Mouse (Mus musculus): ENCODE data around the gene Gm28042. TPM values are rescaled to one million over a fixed set of nuclear protein-coding genes. Genes with fewer than 3 reads are reported as not detected.

Gm28042 gene
- polyA plus RNA-seq (2015; fragmentation: Nextera tagmentation; extraction: Ambion mirVana) = 4.6 and 6.3 TPM in 2 replicates

GRCm38 (mm10) chr2:120026984-120027949 lies at the start of gene Gm28042, which contains the start of gene Jmjd7:
Gene Gm28042 (plus strand): TSS chr2:120027493.
Gene Jmjd7 (plus strand): TSS chr2:120027483.
- WGBS = 5% methylated on average over 50 of the region's 50 CpGs
- H3K4me1 ChIP-seq (ENCODE audit: control insufficient read depth, insufficient read depth, low read length) = peaks cover 14% of the 10 kb centered on the region
- H3K36me3 ChIP-seq (ENCODE audit: control insufficient read depth, insufficient read depth, low read length) = peaks cover 14% of the 10 kb centered on the region
- peak within 1 kb of the TSS; percentile 69 for H3K4me3 ChIP-seq (ENCODE audit: low read depth, low read length)
- H3K27me3 ChIP-seq (ENCODE audit: control insufficient read depth, insufficient read depth, low read depth, low read length) = no peaks in the 10 kb centered on the region
- peak; percentile 92 for ATAC-seq
- H3K9ac ChIP-seq (ENCODE audit: low read depth, low read length) = peak within 1 kb of the TSS; percentile 81
- H3K27ac ChIP-seq (ENCODE audit: low read length) = peak within 1 kb of the TSS; percentile 90
- no peaks in the 10 kb centered on the region for H3K9me3 ChIP-seq (replicated peaks; ENCODE audit: control insufficient read depth, low read length, poor library complexity, severe bottlenecking)
- H3K4me2 ChIP-seq (ENCODE audit: low read length) = peak within 1 kb of the TSS; percentile 59

- Histone ChIP-seq H3K4me3 (ENCODE audit: low read depth, low read length) (no peak overlapping the region), H3K4me2 (ENCODE audit: low read length) (no peak overlapping the region), H3K36me3 (ENCODE audit: control insufficient read depth, insufficient read depth, low read length) (no peaks in the 10 kb centered on the region; the same call in 1 of the 2 replicates), H3K4me1 (ENCODE audit: control insufficient read depth, insufficient read depth, low read length) (peaks cover 13% of the 10 kb centered on the region), H3K9me3 (replicated peaks; ENCODE audit: control insufficient read depth, low read length, poor library complexity, severe bottlenecking) (no peaks in the 10 kb centered on the region), H3K27ac (ENCODE audit: low read length) (no peak overlapping the region), H3K27me3 (ENCODE audit: control insufficient read depth, insufficient read depth, low read depth, low read length) (no peaks in the 10 kb centered on the region), H3K9ac (ENCODE audit: low read depth, low read length) (no peak overlapping the region)
- WGBS = 87% methylated on average over 7 of the region's 7 CpGs
- ATAC-seq = no peak
These were observed 46.8 kb upstream of the Gm28042 start for GRCm38 (mm10) chr2:119980343-119980986.

- Histone ChIP-seq H3K4me3 (ENCODE audit: low read depth, low read length) (no peak overlapping the region), H3K4me1 (ENCODE audit: control insufficient read depth, insufficient read depth, low read length) (peaks cover 10% of the 10 kb centered on the region), H3K27me3 (ENCODE audit: control insufficient read depth, insufficient read depth, low read depth, low read length) (no peaks in the 10 kb centered on the region), H3K9me3 (replicated peaks; ENCODE audit: control insufficient read depth, low read length, poor library complexity, severe bottlenecking) (no peaks in the 10 kb centered on the region), H3K36me3 (ENCODE audit: control insufficient read depth, insufficient read depth, low read length) (no peaks in the 10 kb centered on the region; the same call in 1 of the 2 replicates), H3K27ac (ENCODE audit: low read length) (no peak overlapping the region), H3K4me2 (ENCODE audit: low read length) (no peak overlapping the region), H3K9ac (ENCODE audit: low read depth, low read length) (no peak overlapping the region)
- WGBS = 83% methylated on average over 2 of the region's 2 CpGs
- no peak for ATAC-seq
These were observed 45.7 kb upstream of the Gm28042 start for GRCm38 (mm10) chr2:119981631-119982030.

GRCm38 (mm10) chr2:119985871-119986270 lies 41.4 kb upstream of the Gm28042 start:
- H3K4me1 ChIP-seq (ENCODE audit: control insufficient read depth, insufficient read depth, low read length) = no peaks in the 10 kb centered on the region
- WGBS = 66% methylated on average over 8 of the region's 8 CpGs
- no peaks in the 10 kb centered on the region for H3K9me3 ChIP-seq (replicated peaks; ENCODE audit: control insufficient read depth, low read length, poor library complexity, severe bottlenecking)
- no peaks in the 10 kb centered on the region for H3K27me3 ChIP-seq (ENCODE audit: control insufficient read depth, insufficient read depth, low read depth, low read length)
- H3K27ac ChIP-seq (ENCODE audit: low read length) = no peak overlapping the region
- H3K36me3 ChIP-seq (ENCODE audit: control insufficient read depth, insufficient read depth, low read length) = no peaks in the 10 kb centered on the region; the same call in 1 of the 2 replicates
- no peak overlapping the region for H3K4me3 ChIP-seq (ENCODE audit: low read depth, low read length)
- H3K4me2 ChIP-seq (ENCODE audit: low read length) = no peak overlapping the region
- no peak overlapping the region for H3K9ac ChIP-seq (ENCODE audit: low read depth, low read length)
- no peak for ATAC-seq

GRCm38 (mm10) chr2:119986369-119986768 lies 40.9 kb upstream of the Gm28042 start:
- Histone ChIP-seq H3K27ac (ENCODE audit: low read length) (no peak overlapping the region), H3K4me2 (ENCODE audit: low read length) (no peak overlapping the region), H3K9me3 (replicated peaks; ENCODE audit: control insufficient read depth, low read length, poor library complexity, severe bottlenecking) (no peaks in the 10 kb centered on the region), H3K4me3 (ENCODE audit: low read depth, low read length) (no peak overlapping the region), H3K36me3 (ENCODE audit: control insufficient read depth, insufficient read depth, low read length) (no peaks in the 10 kb centered on the region; the same call in 1 of the 2 replicates), H3K27me3 (ENCODE audit: control insufficient read depth, insufficient read depth, low read depth, low read length) (no peaks in the 10 kb centered on the region), H3K9ac (ENCODE audit: low read depth, low read length) (no peak overlapping the region), H3K4me1 (ENCODE audit: control insufficient read depth, insufficient read depth, low read length) (no peaks in the 10 kb centered on the region)
- WGBS = 55% methylated on average over 6 of the region's 6 CpGs
- no peak for ATAC-seq

GRCm38 (mm10) chr2:119987441-119987840 lies 39.9 kb upstream of the Gm28042 start:
- Histone ChIP-seq H3K4me3 (ENCODE audit: low read depth, low read length) (no peak overlapping the region), H3K36me3 (ENCODE audit: control insufficient read depth, insufficient read depth, low read length) (no peaks in the 10 kb centered on the region), H3K4me1 (ENCODE audit: control insufficient read depth, insufficient read depth, low read length) (no peaks in the 10 kb centered on the region), H3K4me2 (ENCODE audit: low read length) (no peak overlapping the region), H3K27ac (ENCODE audit: low read length) (no peak overlapping the region), H3K27me3 (ENCODE audit: control insufficient read depth, insufficient read depth, low read depth, low read length) (no peaks in the 10 kb centered on the region), H3K9me3 (replicated peaks; ENCODE audit: control insufficient read depth, low read length, poor library complexity, severe bottlenecking) (no peaks in the 10 kb centered on the region), H3K9ac (ENCODE audit: low read depth, low read length) (no peak overlapping the region)
- no peak for ATAC-seq
- WGBS = 94% methylated on average over 2 of the region's 2 CpGs

- no peaks in the 10 kb centered on the region for H3K27me3 ChIP-seq (ENCODE audit: control insufficient read depth, insufficient read depth, low read depth, low read length)
- H3K9me3 ChIP-seq (replicated peaks; ENCODE audit: control insufficient read depth, low read length, poor library complexity, severe bottlenecking) = no peaks in the 10 kb centered on the region
- H3K27ac ChIP-seq (ENCODE audit: low read length) = no peak overlapping the region
- no peak for ATAC-seq
- no peak overlapping the region for H3K4me2 ChIP-seq (ENCODE audit: low read length)
- no peaks in the 10 kb centered on the region for H3K36me3 ChIP-seq (ENCODE audit: control insufficient read depth, insufficient read depth, low read length)
- H3K4me3 ChIP-seq (ENCODE audit: low read depth, low read length) = no peak overlapping the region
- WGBS = 93% methylated on average over 4 of the region's 4 CpGs
- no peak overlapping the region for H3K9ac ChIP-seq (ENCODE audit: low read depth, low read length)
- no peaks in the 10 kb centered on the region for H3K4me1 ChIP-seq (ENCODE audit: control insufficient read depth, insufficient read depth, low read length)
These were observed 38.3 kb upstream of the Gm28042 start for GRCm38 (mm10) chr2:119988952-119989351.

GRCm38 (mm10) chr2:119990881-119991280 lies 36.4 kb upstream of the Gm28042 start:
- 83% methylated on average over 6 of the region's 6 CpGs for WGBS
- H3K4me2 ChIP-seq (ENCODE audit: low read length) = no peak overlapping the region
- no peaks in the 10 kb centered on the region for H3K36me3 ChIP-seq (ENCODE audit: control insufficient read depth, insufficient read depth, low read length)
- no peak overlapping the region for H3K27ac ChIP-seq (ENCODE audit: low read length)
- no peaks in the 10 kb centered on the region for H3K9me3 ChIP-seq (replicated peaks; ENCODE audit: control insufficient read depth, low read length, poor library complexity, severe bottlenecking)
- no peak overlapping the region for H3K4me3 ChIP-seq (ENCODE audit: low read depth, low read length)
- no peaks in the 10 kb centered on the region for H3K27me3 ChIP-seq (ENCODE audit: control insufficient read depth, insufficient read depth, low read depth, low read length)
- no peaks in the 10 kb centered on the region for H3K4me1 ChIP-seq (ENCODE audit: control insufficient read depth, insufficient read depth, low read length)
- H3K9ac ChIP-seq (ENCODE audit: low read depth, low read length) = no peak overlapping the region
- no peak for ATAC-seq

GRCm38 (mm10) chr2:119992349-119992748 lies 34.9 kb upstream of the Gm28042 start:
- no peak overlapping the region for H3K9ac ChIP-seq (ENCODE audit: low read depth, low read length)
- ATAC-seq = no peak
- no peak overlapping the region for H3K4me2 ChIP-seq (ENCODE audit: low read length)
- 88% methylated on average over 2 of the region's 2 CpGs for WGBS
- H3K36me3 ChIP-seq (ENCODE audit: control insufficient read depth, insufficient read depth, low read length) = no peaks in the 10 kb centered on the region
- H3K9me3 ChIP-seq (replicated peaks; ENCODE audit: control insufficient read depth, low read length, poor library complexity, severe bottlenecking) = no peaks in the 10 kb centered on the region
- no peak overlapping the region for H3K27ac ChIP-seq (ENCODE audit: low read length)
- no peak overlapping the region for H3K4me3 ChIP-seq (ENCODE audit: low read depth, low read length)
- no peaks in the 10 kb centered on the region for H3K4me1 ChIP-seq (ENCODE audit: control insufficient read depth, insufficient read depth, low read length)
- H3K27me3 ChIP-seq (ENCODE audit: control insufficient read depth, insufficient read depth, low read depth, low read length) = no peaks in the 10 kb centered on the region
